Mouse (Mus musculus): ENCODE data around the gene Ppp1r16b.
"Not testable (repeated sequence)": the region's sequence is repeated elsewhere in the genome, so short reads cannot be mapped to it uniquely, and the experiment has no call there.

DNA sequence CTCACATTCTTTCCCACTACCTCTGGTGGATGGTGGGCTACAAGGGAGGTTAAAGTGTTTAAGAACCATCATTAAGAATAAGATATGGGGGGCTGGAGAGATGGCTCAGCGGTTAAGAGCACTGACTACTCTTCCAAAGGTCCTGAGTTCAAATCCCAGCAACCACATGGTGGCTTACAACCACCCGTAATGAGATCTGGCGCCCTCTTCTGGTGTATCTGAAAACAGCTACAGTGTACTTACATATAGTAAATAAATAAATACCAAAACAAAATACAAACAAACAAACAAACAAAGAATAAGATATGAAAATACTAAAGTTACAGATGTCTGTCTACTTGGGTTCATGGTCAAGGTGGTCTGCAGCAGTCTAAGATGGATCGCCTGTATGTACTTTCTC is 71.0 kb downstream of the Ppp1r16b start:
- TF ChIP-seq E2F4 (IDR thresholded peaks at IDR 0.05; ENCODE audit: borderline replicate concordance, low read depth, low read length); POLR2A (IDR thresholded peaks at IDR 0.05; ENCODE audit: control insufficient read depth in 1 of 2, insufficient read depth in 1 of 2, low read depth in 1 of 2, low read length in 2 of 2, poor library complexity in 1 of 2); EP300 (IDR thresholded peaks at IDR 0.05; ENCODE audit: low read depth in 1 of 2, low read length in 2 of 2); HCFC1 (IDR thresholded peaks at IDR 0.05; ENCODE audit: low read depth, low read length); TBP (IDR thresholded peaks at IDR 0.05; ENCODE audit: low read depth, low read length); USF1 (IDR thresholded peaks at IDR 0.05; ENCODE audit: low read depth, low read length); RAD21 (IDR thresholded peaks at IDR 0.05; ENCODE audit: low read depth, low read length); ELF1 (IDR thresholded peaks at IDR 0.05; ENCODE audit: low read depth, low read length); GATA1 (IDR thresholded peaks at IDR 0.05; ENCODE audit: low read depth, low read length); TCF12 (IDR thresholded peaks at IDR 0.05; ENCODE audit: low read depth, low read length); SMC3 (IDR thresholded peaks at IDR 0.05; ENCODE audit: low read depth, low read length); TAL1 (IDR thresholded peaks at IDR 0.05; ENCODE audit: low read length): not testable (repeated sequence)
- TF ChIP-seq CTCF (IDR thresholded peaks at IDR 0.05 in 2 of 3, conservative IDR thresholded peaks at IDR 0.05 in 1 of 3; ENCODE audit: control insufficient read depth in 1 of 3, insufficient read depth in 1 of 3, low read depth in 2 of 3, low read length in 3 of 3, poor library complexity in 1 of 3, severe bottlenecking in 1 of 3) = peak in 1 of 3 experiments; percentile 15; a peak in 1 of 6 replicates
